Mouse (Mus musculus): ENCODE results near the gene Aff1.

The Aff1 gene

DNA sequence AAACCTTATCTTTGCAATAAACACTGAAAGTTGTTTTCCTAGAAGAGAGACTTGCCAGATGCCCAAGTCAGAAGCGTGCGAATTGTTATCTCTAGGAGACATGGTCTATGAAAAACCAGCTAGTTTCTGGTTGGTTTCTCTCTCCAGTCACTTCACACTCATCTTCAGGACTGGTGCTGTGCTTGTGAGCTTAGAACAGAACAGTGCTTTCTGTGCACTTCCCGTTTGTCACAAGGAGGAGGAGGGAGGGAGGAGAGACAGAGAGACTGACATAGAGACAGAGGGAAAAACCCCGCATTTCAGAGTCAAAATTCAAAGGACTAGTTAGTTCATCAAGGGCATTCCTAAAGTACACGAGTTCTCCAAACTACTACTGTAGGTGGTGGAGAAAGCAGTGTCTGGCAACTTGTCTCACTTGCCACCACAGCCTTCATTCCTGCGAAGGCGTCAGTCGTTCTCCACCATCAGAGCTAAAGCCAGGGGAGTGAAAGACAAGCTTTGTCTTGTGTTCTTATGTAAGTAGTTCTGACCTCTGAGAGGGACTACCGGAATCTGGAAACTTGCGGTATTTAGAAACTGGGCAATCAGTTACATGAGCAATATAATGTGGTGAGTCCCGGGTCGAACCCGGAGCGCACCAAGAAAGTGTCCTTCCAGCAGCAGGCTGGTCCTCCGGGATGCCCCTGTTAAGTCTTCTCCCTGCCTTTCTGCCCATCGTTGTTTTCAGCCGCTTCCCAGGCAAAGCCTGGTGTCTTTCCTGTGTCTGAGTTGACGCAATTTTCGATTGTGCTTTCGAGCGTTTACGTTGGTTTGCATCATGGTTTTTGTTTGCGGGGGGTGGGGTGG, 60.7 kb downstream of the Aff1 start:
- DNase-seq = peak; percentile 52 to 56

DNA sequence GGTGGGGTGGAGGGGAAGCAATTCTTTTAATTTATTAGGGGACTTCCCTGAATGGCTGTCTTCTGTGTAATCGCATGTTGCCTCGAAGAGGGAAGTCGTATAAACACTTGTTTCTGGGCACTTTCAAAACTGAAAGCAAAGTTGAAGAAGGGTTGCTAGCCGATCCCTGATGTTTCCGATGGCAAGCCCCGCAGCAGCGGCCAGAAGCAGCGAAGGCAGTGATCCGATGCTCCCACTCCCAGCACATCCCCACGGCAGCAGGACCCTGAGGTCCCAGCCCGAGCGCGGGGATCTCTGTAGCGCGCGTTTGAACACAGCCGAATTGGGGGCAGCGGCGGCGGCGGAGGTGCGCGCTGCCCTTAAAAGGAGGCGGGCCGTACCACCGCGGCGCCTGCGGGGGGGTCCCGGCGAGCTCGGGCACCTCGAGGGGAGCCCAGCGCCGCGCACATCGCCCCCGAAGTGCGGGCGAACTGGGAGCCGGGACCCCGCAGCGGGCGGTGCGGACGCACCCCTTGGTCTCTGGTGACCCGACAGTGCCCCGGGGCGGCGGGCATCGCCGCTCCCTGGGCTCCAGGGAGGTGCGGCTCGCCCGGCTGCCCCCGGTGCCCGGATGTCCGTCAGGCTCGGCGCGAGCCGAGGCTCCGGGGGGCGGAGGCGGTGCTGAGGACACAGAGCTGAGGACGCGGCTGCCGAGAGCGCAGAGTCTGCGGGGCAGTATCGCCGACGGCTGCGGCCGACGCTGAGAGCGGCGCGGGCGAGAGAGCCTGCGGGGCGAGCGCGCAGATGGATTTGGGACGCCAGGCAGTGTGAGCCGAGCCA, 61.5 kb downstream of the Aff1 start:
- peak; percentile 84 to 89 for DNase-seq

DNA sequence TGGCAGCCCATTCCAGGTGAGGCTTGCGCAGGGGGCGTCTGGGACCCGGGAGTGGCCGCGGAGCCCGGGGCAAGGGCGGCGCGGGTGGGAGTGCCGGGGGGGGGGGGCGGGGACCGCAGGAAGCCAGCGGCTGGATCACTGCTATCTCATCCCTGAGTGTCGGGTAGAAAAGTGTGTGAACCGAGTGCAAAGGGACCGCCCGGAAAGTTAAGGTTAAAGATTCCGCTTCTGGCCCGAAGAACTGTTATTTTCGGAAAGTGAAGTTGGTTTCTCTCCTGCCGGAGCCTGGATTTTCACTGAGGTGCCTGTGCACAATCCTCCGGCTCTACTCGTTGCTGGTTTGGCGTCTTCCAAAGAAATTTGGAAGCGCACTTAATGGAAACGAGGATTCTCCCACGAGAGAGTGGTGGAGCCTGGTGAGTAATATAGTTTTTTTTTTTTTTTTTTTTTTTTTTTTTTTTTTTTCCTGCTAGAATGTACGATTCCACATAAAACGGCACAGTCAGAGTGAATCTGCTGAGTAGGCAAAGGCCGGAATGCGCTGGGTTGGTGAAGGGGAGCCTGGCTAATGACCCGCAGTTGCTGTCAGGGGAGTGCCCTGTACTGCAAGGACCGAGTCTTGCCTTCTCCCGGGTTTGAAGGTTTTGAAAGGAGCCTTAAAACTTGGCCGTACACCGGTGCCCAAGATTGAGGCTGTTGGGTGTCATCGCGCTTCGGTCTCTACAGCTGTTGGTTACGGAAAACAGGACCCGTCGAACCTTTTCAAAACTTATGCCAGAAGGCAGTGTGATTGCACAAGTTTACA, 62.4 kb downstream of the Aff1 start:
- DNase-seq = peak in 1 of 2 experiments; percentile 36

- DNase-seq = no peak
These were observed 62.9 kb downstream of the Aff1 start for GRCm38 (mm10) chr5:103755135-103755487.

GRCm38 (mm10) chr5:103756231-103756714, 64.1 kb downstream of the Aff1 start:
- no peak for DNase-seq

DNA sequence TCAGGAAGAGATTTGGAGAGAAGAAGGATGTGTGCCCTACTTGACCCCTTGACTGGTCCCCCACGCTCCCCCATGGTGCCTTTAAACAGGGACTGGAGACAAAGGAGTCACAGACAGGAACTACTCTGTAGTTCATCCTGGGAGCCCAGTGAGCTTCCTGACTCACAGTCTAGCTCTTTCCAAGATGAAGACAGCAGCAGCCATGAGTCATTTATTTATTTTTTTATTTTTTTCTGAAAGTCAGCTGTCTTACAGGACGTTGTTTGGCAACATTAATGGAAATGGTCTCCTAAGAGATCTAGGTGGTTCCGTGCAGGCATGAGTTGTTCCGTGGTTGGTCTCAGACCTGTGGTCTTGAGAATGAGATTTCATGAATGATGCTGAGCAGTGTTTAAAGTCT, 66.3 kb downstream of the Aff1 start:
- DNase-seq = no peak

DNA sequence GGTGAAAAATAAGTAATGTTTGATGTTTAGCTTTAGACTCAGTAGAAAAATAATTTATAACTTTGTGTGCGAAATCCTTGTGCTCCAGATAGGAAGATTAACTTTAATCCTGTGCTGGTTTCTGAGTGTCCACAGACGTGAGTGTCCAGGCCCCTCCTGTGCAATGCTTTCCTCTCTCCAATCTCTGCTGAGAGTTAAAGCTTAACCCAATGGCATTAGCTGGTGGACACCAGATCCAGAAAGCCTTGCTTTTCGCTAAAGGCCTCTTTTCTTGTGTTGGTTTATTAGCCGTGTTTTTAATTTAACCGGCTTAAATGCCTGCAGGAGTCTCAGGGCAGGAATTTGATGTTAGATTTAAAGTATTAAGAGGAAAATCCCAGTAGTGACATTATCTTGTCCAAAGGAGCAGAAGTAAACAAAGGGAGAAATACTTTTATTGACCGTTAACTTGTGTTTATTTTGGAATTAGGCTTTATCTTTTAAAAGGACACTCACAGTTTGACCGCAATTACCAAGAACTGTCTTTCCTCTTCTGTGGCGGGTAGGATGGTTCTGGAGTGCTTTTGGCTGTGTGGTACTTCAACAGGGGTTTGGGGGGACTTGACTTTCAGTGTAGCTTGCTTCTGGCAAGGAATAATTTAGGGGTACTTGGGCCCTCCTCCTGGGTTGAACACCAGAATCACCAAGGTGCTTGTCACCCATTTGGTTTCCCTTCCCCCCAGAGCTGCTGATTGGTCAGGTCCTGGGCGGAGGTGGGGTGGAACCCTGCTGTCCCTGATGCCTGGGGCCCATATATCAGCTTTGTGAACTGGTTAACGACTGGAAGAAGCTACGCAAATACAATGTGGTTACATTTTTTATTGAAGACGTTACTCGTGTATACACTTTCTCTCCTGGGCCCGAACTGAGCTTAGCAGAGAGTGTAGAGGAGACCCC, 67.6 kb downstream of the Aff1 start:
- no peak for DNase-seq

DNA sequence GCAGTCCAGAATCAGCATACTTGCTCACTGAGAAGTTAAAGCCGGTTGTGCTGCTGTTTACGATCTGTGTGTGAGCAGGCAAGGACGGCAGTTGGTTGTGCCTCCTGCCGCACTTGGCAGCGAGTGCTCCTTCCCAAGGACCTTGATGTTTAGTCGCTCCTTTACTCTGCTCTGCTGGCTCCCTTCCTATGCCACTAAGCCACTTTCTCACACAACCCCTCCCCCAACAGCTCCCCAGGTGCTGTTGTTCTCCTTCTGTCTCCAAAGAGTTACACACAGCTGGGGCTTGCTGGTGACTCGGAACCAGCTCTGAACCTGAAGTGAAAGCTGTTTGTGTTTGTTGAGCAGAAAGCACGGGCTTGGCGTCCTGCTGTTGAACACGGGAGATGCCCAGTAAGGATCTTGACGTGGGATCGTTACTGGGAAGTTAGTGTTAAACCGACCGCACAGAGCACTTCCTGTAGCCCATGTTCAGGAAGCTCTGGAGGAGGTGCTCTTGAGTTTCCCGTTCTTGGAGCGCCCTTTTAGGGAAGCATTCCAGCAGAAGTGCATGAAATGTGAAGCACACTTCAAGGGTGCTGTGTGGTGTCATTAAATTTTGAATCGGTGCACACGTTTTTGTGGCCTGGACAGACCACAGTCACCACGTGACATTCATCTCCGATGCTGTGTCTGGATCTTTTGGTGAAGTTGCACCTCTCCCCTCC, 68.4 kb downstream of the Aff1 start:
- peak; percentile 30 to 44 for DNase-seq

- DNase-seq = no peak
These were observed 69.6 kb downstream of the Aff1 start for GRCm38 (mm10) chr5:103761754-103762153.

DNA sequence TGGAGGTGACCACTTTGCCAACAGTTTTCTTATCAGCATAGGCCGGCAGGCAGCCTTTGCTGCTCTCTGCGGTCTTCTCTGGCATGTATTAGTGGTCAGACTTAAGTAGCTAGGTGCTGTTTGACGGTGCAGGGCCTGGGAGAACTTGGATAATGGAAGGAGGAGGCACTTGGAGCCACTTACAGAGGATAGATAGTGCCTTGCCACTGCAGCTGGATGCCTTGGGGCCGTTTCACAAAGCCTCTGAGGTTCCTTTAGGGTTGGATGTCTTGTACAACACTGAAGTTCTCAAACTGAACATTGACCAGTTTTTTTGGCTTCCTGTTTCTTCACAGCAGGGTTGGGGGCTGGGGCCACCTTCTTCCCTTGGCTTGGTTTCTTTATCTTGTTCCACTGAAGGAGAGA, 70.7 kb downstream of the Aff1 start:
- DNase-seq = no peak

DNA sequence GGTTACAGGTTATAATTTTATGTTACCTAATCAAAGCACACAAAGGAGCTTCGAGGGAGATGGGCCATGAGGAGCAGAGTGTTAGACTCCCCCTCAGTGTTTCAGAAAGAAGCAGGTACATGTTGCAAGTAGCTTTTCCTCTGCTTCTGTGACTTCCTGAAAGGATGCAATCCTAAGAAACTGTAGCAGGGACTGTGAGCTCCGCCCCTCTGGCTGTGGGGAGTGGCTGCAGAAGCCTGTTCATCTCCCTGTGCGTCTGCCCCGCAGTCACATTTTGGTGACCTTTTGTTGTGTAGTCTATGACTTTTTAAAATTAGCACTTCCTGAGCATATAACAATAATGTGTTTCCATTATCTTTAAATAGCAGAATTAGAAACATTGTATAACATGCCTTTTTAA, 73.2 kb downstream of the Aff1 start:
- DNase-seq = no peak

DNA sequence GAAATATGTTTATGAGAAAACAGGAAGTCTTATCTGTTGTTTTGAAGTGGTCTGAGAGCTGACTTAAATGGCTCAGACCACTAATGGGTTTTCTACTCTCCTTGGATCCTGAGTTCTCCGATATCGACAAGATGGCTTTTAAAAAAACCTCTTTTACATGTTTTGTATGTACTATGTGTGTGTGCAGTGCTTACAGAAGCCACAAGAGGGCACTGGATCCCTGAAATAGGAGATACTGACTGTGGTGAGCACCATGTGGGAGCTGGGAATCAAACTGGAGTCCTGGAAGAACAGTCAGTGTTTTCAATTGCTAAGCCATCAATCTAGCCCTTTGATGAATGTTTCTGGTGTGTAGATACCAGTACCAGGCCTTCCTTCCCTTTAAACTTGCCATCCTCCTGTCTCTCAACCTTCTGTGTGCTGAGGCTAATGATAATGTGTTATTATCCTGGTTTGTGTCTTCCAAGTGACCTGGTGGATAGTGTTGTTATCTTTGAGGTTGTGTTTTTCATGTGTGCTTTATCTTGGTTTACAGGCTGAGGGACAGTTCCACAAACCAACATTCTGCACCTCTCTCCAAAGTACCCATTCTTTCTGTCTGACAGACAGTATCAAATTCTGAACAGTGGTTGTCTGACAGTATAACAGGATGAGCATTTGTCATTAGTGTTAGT, 73.7 kb downstream of the Aff1 start:
- DNase-seq = no peak

DNA sequence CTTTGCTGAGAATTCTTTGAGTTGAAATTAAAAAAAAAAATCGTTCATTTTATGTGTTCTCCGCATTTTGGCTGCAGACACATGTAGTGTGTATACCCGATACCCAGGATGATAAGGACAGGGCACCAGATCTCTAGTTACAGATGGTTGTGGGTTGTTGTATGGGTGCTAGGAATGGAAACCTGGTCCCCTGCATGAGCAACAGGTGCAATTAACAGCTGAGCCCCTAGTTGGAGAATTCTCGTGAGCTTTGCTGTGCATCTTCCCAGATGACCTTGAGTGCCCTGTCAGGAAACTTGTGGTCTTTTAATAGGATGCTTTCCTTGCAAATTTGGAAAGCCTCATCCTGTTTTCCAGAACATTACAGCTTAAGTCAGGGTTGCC, 74.2 kb downstream of the Aff1 start:
- DNase-seq = no peak

DNA sequence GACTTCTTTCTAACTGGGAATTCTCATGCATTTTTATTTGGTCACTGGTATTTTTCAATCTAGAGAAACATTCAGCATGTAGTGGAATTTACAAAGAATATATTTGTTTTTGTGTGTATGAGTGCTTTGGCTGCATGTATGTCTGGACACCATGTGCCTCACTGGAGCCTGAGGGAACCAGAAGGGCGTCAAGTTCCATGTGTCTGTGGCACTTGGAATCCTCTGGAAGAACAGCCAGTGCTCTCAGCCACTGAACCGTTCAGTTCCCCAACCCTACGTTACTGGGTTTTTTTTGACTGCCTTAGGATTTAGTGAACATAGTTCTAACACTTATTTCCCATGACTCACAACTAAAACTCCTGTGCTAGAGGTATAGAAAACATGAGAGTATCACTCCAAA, 76.8 kb downstream of the Aff1 start:
- no peak for DNase-seq

DNA sequence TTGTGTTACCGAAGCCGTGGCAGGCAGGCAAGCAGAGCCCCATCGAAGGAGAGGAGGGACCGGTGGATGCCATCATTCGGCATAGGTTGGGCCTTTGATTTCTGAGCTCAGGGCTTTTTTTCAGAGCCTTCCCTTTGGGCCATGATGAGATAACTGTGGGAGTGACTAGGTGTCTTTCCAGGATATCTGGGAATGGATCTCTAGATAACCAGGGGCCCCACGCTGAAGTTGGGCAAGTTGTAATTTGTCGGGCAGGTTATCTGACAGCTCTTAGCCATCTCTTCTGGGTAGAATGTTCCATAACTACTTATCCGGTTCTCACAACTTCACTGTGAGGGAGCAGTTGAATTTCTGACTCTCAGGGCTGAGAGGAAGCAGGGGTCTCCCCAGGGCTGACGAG, 77.5 kb downstream of the Aff1 start:
- DNase-seq = no peak

- DNase-seq = no peak
These were observed 78.5 kb downstream of the Aff1 start for GRCm38 (mm10) chr5:103770447-103771222.

DNA sequence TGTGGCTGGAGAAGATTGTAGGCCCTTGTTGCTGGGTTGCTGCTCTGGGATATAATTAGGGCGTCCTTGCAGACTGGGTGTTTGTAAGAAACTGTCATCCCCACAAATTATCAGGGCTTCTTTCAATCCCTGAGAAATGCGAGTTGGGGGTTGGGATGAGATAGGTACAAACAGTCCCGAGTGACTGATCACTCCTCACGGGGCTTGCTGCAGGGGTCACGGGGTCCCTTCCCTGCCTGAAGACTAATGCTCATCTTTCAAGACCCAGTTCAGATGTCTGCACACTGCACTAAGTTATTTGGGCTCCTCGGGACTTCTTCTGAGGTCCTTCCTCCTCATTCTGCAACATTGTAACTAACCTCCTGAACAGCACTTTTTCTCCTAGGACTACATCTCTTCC, 79.2 kb downstream of the Aff1 start:
- DNase-seq = no peak

GRCm38 (mm10) chr5:103772252-103772651, 80.1 kb downstream of the Aff1 start:
- DNase-seq = no peak

GRCm38 (mm10) chr5:103773100-103773552, 81.0 kb downstream of the Aff1 start:
- DNase-seq = no peak

All from spleen, adult 18-20 months (tissue).